Mouse (Mus musculus) stomach, postnatal 0 days (tissue): ENCODE measurements around the gene Sprr1b. TPM values are rescaled to one million over a fixed set of nuclear protein-coding genes. Genes with fewer than 3 reads are reported as not detected.
"Not testable (repeated sequence)": the region's sequence is repeated elsewhere in the genome, so short reads cannot be mapped to it uniquely, and the experiment has no call there.

Experiments
- ATAC-seq: fragments of 200-750 bp; cut with Nextera tagmentation; 2 replicates; pipeline ENCODE4 v1.8.0; 2017; ENCODE audit not compliant: low FRiP score, low TSS enrichment
- DNase-seq: peaks from one replicate; pipeline ENCODE4 v3.0.0-alpha.2; 2016; ENCODE audit warnings: low spot score
- H3K27ac ChIP-seq: fragments of 300-500 bp; sonication (generic); replicated peaks from 2 replicates; pipeline ENCODE4 v1.5.1; 2014; ENCODE audit warnings: mild to moderate bottlenecking, control low read depth
- H3K27me3 ChIP-seq: fragments of 300-500 bp; sonication (generic); 2 replicates; pipeline ENCODE4 v1.6.1; 2014; ENCODE audit warnings: low read length; ENCODE audit not compliant: control insufficient read depth, insufficient read depth
- H3K36me3 ChIP-seq: fragments of 300-500 bp; sonication (generic); 2 replicates; pipeline ENCODE4 v1.6.1; 2014; ENCODE audit warnings: low read length, mixed read lengths; ENCODE audit not compliant: control insufficient read depth, insufficient read depth
- H3K4me1 ChIP-seq: fragments of 300-500 bp; sonication (generic); replicated peaks from 2 replicates; pipeline ENCODE4 v1.6.1; 2014; ENCODE audit warnings: antibody characterized with exemption; ENCODE audit not compliant: control insufficient read depth, insufficient read depth
- H3K4me2 ChIP-seq: fragments of 300-500 bp; sonication (generic); replicated peaks from 2 replicates; pipeline ENCODE4 v1.6.1; 2014; ENCODE audit warnings: low read depth, mild to moderate bottlenecking, control low read depth, moderate library complexity
- H3K4me3 ChIP-seq: fragments of 300-500 bp; sonication (generic); 2 replicates; pipeline ENCODE4 v1.5.1; 2014; ENCODE audit warnings: low read depth, low read length, control low read depth
- H3K9ac ChIP-seq: fragments of 300-500 bp; sonication (generic); 2 replicates; pipeline ENCODE4 v1.6.1; 2014; ENCODE audit warnings: mild to moderate bottlenecking, low read length, control low read depth, mixed read lengths
- H3K9me3 ChIP-seq: fragments of 300-500 bp; sonication (generic); 2 replicates; pipeline ENCODE4 v1.6.1; 2016; ENCODE audit warnings: low read length; ENCODE audit not compliant: control insufficient read depth
- CTCF ChIP-seq: IDR thresholded peaks from 2 replicates; pipeline ENCODE4 v1.5.1; 2016; ENCODE audit warnings: antibody characterized with exemption, low read depth, mild to moderate bottlenecking, moderate library complexity
- EP300 ChIP-seq: optimal IDR thresholded peaks from 2 replicates; pipeline ENCODE3; 2016; ENCODE audit warnings: antibody characterized with exemption
- WGBS: fragments of 180-500 bp; shearing (Covaris S2); extraction: QIAGEN DNeasy Blood & Tissue Kit; methylation state at CpG from one replicate; pipeline ENCODE4 v1.1.7; 2014; 5-methylcytosine and 5-hydroxymethylcytosine counted together
- polyA plus RNA-seq: library from polyadenylated mRNA; unstranded; fragments of >200 nt; fragmentation: Nextera tagmentation; extraction: Ambion mirVana; gene quantifications from 2 replicates; pipeline ENCODE4 v1.2.1, GENCODE M21; 2015

Sprr1b gene
- polyA plus RNA-seq: 17.1 and 19.3 TPM in 2 replicates

- Histone ChIP-seq H3K4me3 (no peak within 1 kb of the TSS), H3K9ac (no peak within 1 kb of the TSS), H3K9me3 (no peaks in the 10 kb centered on the region), H3K36me3 (no peaks in the 10 kb centered on the region), H3K4me1 (no peaks in the 10 kb centered on the region), H3K27ac (no peak within 1 kb of the TSS), H3K27me3 (no peaks in the 10 kb centered on the region), H3K4me2 (no peak within 1 kb of the TSS)
- WGBS: 83% methylated on average over 3 of the region's 3 CpGs
- TF ChIP-seq EP300: no peak
- TF ChIP-seq CTCF: no peak
- DNase-seq: no peak
- no peak for ATAC-seq
Observed at GRCm38 (mm10) chr3:92438689-92439088, at the start of gene Sprr1b. TSS of gene Sprr1b (minus strand) at chr3:92438789.

- H3K9ac ChIP-seq: no peak overlapping the region
- peak; percentile 23 for DNase-seq
- 25% methylated on average over 1 of the region's 1 CpGs for WGBS
Observed at GRCm38 (mm10) chr3:92486307-92486706, 47.7 kb upstream of the Sprr1b start.

DNA sequence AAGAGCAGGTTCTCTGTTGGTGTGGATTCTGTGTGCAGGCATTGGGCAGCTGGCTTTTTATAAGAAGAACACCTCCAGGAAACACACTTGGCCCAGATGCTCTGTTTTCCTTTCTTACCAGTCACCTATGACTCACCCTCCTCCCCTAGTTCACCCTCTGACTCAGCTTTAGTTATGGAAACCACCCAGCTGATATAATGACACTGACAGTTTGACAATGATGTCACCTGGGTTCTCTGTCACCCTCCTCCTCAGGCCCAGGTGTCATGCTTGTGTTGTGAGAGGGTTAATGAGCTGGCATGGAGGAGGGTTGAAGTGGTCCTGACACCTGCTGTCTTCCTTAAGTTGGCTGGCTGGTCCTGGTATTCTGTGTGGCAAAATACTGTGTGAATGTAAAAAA, 47.3 kb upstream of the Sprr1b start, which contains the start of gene Sprr1a:
TSS of gene Sprr1a (minus strand) at position 33 of the 400 bp plus-strand sequence.
- H3K36me3 ChIP-seq: no peaks in the 10 kb centered on the region
- TF ChIP-seq EP300 (no peak), CTCF (no peak)
- no peak within 1 kb of the TSS; the same call in 1 of the 2 replicates for H3K4me3 ChIP-seq
- H3K4me1 ChIP-seq: no peaks in the 10 kb centered on the region
- no peaks in the 10 kb centered on the region for H3K27me3 ChIP-seq
- no peak within 1 kb of the TSS for H3K9ac ChIP-seq
- H3K4me2 ChIP-seq: peak within 1 kb of the TSS; percentile 20; the same call in 1 of the 2 replicates
- DNase-seq: peak; percentile 34
- peak; percentile 93 for ATAC-seq
- no peaks in the 10 kb centered on the region for H3K9me3 ChIP-seq
- peak within 1 kb of the TSS; percentile 24 for H3K27ac ChIP-seq

More at GRCm38 (mm10) chr3:92486307-92486706, 47.7 kb upstream of the Sprr1b start:
- Histone ChIP-seq H3K36me3 (no peaks in the 10 kb centered on the region), H3K4me2 (no peak overlapping the region), H3K9me3 (no peaks in the 10 kb centered on the region), H3K27me3 (no peaks in the 10 kb centered on the region), H3K4me1 (no peaks in the 10 kb centered on the region), H3K27ac (peak overlapping the region; percentile 24), H3K4me3 (no peak overlapping the region)
- TF ChIP-seq EP300: no peak
- no peak for TF ChIP-seq CTCF
- peak; percentile 65 for ATAC-seq

GRCm38 (mm10) chr3:92481249-92481648, 42.7 kb upstream of the Sprr1b start:
- not testable (repeated sequence) for H3K27me3 ChIP-seq, H3K4me2 ChIP-seq, ATAC-seq, H3K36me3 ChIP-seq, H3K9ac ChIP-seq, H3K4me3 ChIP-seq, H3K27ac ChIP-seq, H3K4me1 ChIP-seq, DNase-seq, H3K9me3 ChIP-seq
- peak; percentile 61 for TF ChIP-seq CTCF

- Histone ChIP-seq H3K36me3 (no peaks in the 10 kb centered on the region), H3K4me3 (no peak overlapping the region), H3K9me3 (no peaks in the 10 kb centered on the region), H3K4me1 (no peaks in the 10 kb centered on the region), H3K9ac (no peak overlapping the region), H3K27me3 (no peaks in the 10 kb centered on the region), H3K27ac (no peak overlapping the region), H3K4me2 (no peak overlapping the region)
- ATAC-seq (no peak), DNase-seq (no peak)
- 70% methylated on average over 2 of the region's 2 CpGs for WGBS
- no peak for TF ChIP-seq EP300
- TF ChIP-seq CTCF: no peak
Observed at GRCm38 (mm10) chr3:92470111-92470510, 31.5 kb upstream of the Sprr1b start.

GRCm38 (mm10) chr3:92467424-92467823, 28.8 kb upstream of the Sprr1b start:
- TF ChIP-seq CTCF: no peak
- TF ChIP-seq EP300: no peak
- Histone ChIP-seq H3K4me3 (no peak overlapping the region), H3K27ac (no peak overlapping the region), H3K9ac (no peak overlapping the region), H3K4me2 (no peak overlapping the region), H3K4me1 (no peaks in the 10 kb centered on the region), H3K27me3 (no peaks in the 10 kb centered on the region), H3K36me3 (no peaks in the 10 kb centered on the region), H3K9me3 (no peaks in the 10 kb centered on the region)
- no peak for DNase-seq
- ATAC-seq: no peak
